Mouse (Mus musculus) embryonic fibroblast, embryonic 13.5 days (primary cell): ENCODE data around the gene Hip1r. TPM values are rescaled to one million over a fixed set of nuclear protein-coding genes. Genes with fewer than 3 reads are reported as not detected.
A peak's percentile ranks its signal among the peaks of the same experiment; 100 is the strongest.

ENCODE experiments used
- H3K27ac ChIP-seq: 2 replicates; pipeline ENCODE4 v1.5.1; 2012; ENCODE audit warnings: low read length, control low read depth, inconsistent platforms; ENCODE audit not compliant: insufficient read depth
- H3K4me1 ChIP-seq: 2 replicates; pipeline ENCODE4 v1.6.1; 2011; ENCODE audit warnings: low read length; ENCODE audit not compliant: control insufficient read depth, insufficient read depth
- H3K4me3 ChIP-seq: 2 replicates; pipeline ENCODE4 v1.5.1; 2011; ENCODE audit warnings: mild to moderate bottlenecking, control low read depth, low read length; ENCODE audit not compliant: insufficient read depth
- CTCF ChIP-seq: IDR thresholded peaks from 2 replicates; pipeline ENCODE4 v1.5.1; 2011; ENCODE audit warnings: mild to moderate bottlenecking, control low read depth, low read length, moderate library complexity, borderline replicate concordance; ENCODE audit not compliant: insufficient read depth
- POLR2A ChIP-seq: IDR thresholded peaks from 2 replicates; pipeline ENCODE4 v1.6.1; 2011; ENCODE audit warnings: low read depth, mild to moderate bottlenecking, control low read depth, low read length, moderate library complexity
- polyA plus RNA-seq: library from polyadenylated mRNA; stranded (reverse); fragments of >200 nt; gene quantifications from 2 replicates; pipeline ENCODE4 v1.2.4, GENCODE M21; 2011; ENCODE audit warnings: low read depth; ENCODE audit not compliant: missing spikeins, insufficient read length

The Hip1r gene
- polyA plus RNA-seq, 1 experiment: 5.9 TPM

DNA sequence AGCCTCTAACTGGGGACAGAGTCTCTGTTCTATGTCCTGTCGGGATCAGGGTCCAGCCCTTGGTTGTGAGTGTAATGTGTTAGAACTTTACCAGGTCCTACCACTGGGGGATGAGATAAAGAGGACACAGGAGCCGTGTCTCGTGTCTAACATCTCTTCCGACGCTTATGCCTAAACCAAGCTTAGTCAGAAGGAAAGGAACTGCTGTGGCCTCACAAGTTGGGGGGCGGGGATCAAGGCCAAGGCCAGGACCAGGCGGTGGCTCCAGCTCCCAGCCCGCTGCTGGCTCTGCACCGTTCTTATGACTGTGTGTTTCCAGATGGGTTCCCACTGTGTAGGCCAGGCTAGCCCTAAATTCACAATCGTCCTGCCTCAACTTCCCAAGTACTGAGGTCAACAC lies 39.5 kb downstream of the Hip1r start:
- H3K4me1 ChIP-seq: peaks cover 7% of the 10 kb centered on the region; the same call in 1 of the 2 replicates
- H3K4me3 ChIP-seq: no peak overlapping the region
- no peak overlapping the region for H3K27ac ChIP-seq
- TF ChIP-seq POLR2A: no peak
- no peak for TF ChIP-seq CTCF

DNA sequence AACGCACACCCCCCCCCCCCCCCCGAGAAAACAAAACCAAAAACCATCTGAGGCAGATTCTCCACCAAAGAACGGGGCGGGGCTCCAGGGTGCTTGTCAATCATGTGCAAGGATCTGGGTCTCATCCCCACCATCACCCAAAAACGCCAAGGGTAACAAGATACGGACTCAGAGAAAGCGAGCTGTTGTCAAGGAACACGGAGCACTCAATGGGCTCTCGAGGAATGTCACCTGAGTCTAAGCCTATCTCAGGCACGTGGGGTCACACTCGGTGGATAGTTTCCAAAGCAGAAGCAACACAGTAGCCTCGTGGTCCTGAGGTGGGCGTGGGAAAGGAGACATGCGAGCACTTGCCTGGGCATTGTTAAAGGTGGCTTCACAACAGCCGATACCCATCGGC lies 40.3 kb downstream of the Hip1r start:
- peaks cover 6% of the 10 kb centered on the region; the same call in 1 of the 2 replicates for H3K4me1 ChIP-seq
- no peak overlapping the region for H3K27ac ChIP-seq
- no peak for TF ChIP-seq POLR2A
- TF ChIP-seq CTCF: no peak
- no peak overlapping the region for H3K4me3 ChIP-seq

DNA sequence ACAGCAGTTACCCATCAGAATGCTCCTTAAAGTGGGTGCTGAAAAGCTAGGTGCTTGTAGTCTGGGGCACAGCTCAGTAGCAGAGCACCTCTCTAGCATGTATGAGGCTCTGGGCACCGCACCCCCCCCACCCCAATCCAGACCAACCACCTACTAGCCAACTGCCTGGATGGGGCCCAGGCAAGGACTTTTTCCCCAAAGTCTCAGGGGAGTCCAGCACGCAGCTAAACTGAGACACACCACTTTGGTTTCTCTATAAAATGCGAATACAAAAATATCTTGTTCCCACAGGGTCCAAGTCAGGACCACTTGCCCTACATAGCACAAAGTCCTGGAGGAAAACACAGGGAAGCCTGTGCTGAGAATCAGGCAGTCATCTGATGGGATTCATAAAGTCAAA lies 40.8 kb downstream of the Hip1r start:
- Histone ChIP-seq H3K27ac (peak overlapping the region; percentile 62), H3K4me3 (no peak overlapping the region), H3K4me1 (peaks cover 6% of the 10 kb centered on the region; the same call in 1 of the 2 replicates)
- TF ChIP-seq POLR2A: no peak
- no peak for TF ChIP-seq CTCF

DNA sequence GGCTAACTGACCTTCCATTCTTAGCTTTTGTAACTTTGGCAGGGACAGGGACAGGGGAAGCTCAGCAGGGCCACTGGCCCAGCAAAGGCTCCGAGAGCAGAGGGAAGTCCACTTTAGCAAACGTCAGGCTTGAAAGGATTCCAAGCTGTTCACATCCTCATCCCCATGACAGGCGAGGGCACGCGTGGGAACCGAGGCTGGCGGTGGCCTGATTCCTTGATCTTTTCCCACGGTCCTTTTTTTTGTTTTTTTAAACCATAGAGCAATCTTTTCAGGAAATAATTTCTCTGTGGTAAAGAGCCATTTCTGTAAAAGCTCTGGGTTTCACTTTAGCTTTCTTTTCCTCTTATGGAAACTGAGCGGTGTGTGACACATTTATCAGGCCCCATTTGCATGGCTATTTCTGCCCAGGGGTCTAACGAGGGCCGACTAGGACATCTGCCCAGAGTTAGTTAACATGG lies 41.4 kb downstream of the Hip1r start:
- Histone ChIP-seq H3K4me1 (peaks cover 6% of the 10 kb centered on the region; the same call in 1 of the 2 replicates), H3K4me3 (no peak overlapping the region), H3K27ac (peak overlapping the region; percentile 62)
- TF ChIP-seq CTCF (no peak), POLR2A (no peak)

DNA sequence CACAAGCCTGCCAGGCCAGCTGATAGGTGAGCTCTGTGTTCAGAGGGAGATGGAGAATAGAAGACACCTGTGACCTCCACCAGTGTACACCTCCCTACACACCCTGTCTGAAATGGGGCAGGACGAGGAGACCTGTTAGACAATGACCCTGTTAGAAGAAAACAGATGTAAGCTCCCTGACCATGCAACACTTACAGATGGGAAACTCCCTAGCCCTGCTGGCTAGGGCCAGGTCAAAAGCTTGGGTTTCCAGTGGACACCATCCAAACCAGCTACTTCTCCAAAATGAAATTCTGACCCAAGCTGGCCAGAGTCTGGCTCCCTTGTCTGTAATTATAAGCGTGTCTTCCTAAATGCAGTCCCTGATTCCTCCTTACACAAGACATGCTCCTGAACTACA lies 42.3 kb downstream of the Hip1r start:
- no peak overlapping the region for H3K27ac ChIP-seq
- no peak overlapping the region for H3K4me3 ChIP-seq
- no peak for TF ChIP-seq POLR2A
- no peak for TF ChIP-seq CTCF
- peaks cover 6% of the 10 kb centered on the region for H3K4me1 ChIP-seq

DNA sequence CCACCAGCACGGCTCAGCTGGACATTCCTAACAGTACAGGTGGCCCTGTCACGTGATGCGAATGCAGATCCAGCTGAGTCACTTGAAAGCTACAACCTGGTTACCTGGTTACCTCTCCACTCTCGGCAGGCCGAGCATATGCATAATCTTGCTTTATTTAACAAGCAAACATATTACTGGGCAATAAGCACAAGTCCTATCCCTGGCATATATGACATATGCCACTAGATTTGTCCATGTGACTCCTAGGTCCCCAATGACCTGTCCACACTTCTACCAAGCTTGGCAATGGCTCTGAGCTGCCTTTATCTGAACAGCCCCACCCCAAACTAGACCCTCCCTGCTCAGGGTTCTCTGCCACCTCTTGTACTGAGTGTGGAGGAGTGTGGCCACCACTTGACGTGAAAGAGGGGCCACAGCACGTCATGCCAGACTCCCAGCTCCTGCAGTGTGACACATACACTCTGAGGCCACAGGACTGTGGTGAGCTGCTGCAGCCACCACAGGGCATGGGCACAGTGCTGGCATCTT lies 42.9 kb downstream of the Hip1r start:
- TF ChIP-seq CTCF: no peak
- no peak for TF ChIP-seq POLR2A
- Histone ChIP-seq H3K27ac (no peak overlapping the region), H3K4me1 (peaks cover 6% of the 10 kb centered on the region), H3K4me3 (no peak overlapping the region)

DNA sequence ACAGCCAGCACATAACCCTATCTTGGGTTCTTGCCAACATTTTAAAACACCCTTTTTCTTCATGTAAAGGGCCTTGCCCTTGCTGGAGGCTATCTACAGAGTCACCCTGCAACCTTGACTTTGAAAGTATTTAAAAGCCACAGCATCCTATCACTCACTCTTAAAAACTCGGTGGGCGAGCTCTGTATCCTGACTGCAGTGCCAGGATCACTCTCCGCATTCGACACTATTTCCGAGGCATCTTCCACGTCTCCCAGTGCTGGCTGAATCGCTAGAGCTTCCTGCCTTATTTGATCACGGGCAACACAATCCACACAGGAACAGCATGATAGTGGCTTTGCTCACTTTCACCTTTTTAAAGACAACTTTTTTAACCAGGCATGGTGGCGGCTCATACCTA lies 44.5 kb downstream of the Hip1r start:
- TF ChIP-seq POLR2A (no peak), CTCF (no peak)
- H3K4me3 ChIP-seq: no peak overlapping the region
- H3K27ac ChIP-seq: no peak overlapping the region
- peaks cover 4% of the 10 kb centered on the region for H3K4me1 ChIP-seq

DNA sequence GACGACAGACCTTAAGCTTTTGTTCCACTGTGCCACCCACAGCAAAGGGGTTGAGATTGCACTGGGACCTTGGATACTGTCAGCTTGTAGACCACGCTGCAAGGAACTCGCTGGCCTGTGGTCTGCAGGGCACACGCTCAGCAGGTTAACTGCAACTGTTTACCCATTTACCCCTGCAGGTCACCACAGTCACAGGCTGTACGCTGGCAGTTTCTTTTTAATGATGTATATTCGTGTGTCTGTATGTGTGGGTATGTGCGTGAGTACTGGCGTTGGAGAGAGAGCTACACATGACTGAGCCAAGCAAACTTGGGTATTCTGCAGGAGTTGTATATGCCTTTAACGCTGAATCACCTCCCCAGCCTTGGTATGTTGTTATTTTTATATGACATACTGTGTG lies 45.2 kb downstream of the Hip1r start:
- H3K4me1 ChIP-seq: peaks cover 4% of the 10 kb centered on the region
- TF ChIP-seq CTCF (no peak), POLR2A (no peak)

DNA sequence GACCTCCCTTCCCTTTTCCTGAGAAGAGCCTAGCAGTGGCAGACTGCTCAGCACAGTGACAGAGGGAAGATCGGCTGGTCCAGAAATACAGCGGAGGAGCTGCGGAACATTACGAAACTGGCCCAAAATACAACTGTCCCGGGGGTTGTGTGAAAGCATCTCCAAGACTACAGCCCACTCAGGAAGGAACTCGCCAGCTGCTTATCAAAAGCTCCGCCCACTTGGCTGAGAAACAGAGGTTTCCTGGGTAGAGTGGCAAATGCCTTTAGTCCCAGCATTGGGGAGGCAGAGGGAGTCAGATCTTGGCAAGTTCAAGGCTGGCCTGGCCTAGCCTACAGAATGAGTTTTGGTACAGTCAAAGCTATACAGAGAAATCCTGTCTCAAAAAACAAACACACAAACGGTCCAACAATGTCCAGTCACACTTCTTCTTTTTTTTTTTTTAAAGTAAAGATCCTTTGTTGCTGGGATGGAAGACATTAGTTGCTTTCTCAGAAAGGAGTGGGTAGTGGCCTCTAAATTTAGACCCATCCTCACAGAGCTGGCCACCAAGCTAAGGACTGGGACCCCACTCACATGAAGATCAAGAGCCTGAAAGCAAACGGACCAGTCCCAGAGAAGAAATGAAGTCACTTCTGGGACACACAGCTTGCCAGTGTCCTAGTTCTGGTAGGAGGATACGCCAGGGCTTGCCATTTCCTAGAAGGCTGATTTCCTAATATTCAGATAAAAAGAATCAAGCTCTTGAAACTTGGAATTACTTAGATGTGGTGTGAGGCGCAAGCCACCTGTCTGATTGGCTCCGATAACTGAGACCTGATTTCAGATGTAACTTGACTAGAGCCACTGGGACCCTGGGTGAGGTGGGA lies 46.2 kb downstream of the Hip1r start:
- Histone ChIP-seq H3K27ac (no peak overlapping the region), H3K4me1 (peaks cover 2% of the 10 kb centered on the region), H3K4me3 (no peak overlapping the region)
- TF ChIP-seq POLR2A (no peak), CTCF (no peak)

More for the DNA sequence above, 45.2 kb downstream of the Hip1r start:
- Histone ChIP-seq H3K4me3 (no peak overlapping the region), H3K27ac (no peak overlapping the region)

DNA sequence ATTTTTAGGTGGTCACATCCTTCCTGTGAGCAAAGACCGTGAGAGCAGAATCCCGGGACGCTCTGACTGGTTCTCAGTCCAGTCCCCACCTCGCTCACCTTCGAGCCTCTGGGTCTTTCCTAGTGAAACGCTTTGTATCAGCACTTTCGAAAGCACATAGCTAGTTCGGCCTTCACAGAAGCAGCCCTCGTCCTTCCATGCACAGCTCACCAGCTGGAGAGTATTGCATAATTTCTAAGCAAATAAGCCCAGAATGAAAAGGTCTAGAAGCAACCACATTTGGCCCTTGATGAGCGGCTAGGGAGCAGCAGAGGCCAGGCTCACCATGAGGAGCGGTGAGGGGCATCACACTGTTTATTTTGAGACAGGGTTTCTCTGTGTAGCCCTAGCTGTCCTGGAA lies 47.7 kb downstream of the Hip1r start:
- TF ChIP-seq POLR2A (no peak), CTCF (no peak)
- H3K4me1 ChIP-seq: no peaks in the 10 kb centered on the region; the same call in 1 of the 2 replicates
- H3K4me3 ChIP-seq: no peak overlapping the region
- H3K27ac ChIP-seq: no peak overlapping the region

DNA sequence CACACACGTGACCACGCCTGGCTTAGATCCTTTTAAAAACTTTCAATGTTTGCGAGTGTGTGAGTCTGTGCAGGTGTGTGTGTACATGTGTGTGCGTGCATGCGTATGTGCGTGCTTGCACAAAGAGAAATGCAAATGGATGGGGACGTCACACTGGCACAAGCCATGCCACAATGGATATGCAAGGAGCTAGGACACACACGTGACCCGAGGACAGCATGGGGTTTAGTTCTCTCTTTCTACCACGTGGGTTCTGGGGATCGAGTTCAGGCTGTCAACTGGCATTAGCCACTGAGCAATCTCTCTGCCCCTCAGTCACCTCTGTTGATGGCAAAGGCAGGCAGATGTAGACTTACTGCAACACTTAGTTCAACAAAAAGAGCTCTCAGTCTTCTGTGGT lies 48.3 kb downstream of the Hip1r start:
- no peak overlapping the region for H3K4me3 ChIP-seq
- H3K27ac ChIP-seq: no peak overlapping the region
- H3K4me1 ChIP-seq: no peaks in the 10 kb centered on the region; the same call in 1 of the 2 replicates
- TF ChIP-seq CTCF (no peak), POLR2A (no peak)
